Mouse (Mus musculus) testis, adult 2 months (tissue): ENCODE measurements around the gene Prss47.

Experiments used
- CTCF ChIP-seq: fragments of 200-500 bp; IDR thresholded peaks from 2 replicates; pipeline ENCODE4 v1.5.1; 2012; ENCODE audit warnings: low read depth, mild to moderate bottlenecking, inconsistent platforms, low read length, moderate library complexity; ENCODE audit not compliant: control insufficient read depth, insufficient read depth, insufficient replicate concordance
- POLR2A ChIP-seq: fragments of 200-500 bp; IDR thresholded peaks from 2 replicates; pipeline ENCODE4 v1.6.1; 2012; ENCODE audit warnings: low read depth, mild to moderate bottlenecking, inconsistent platforms, low read length, moderate library complexity; ENCODE audit not compliant: control insufficient read depth

DNA sequence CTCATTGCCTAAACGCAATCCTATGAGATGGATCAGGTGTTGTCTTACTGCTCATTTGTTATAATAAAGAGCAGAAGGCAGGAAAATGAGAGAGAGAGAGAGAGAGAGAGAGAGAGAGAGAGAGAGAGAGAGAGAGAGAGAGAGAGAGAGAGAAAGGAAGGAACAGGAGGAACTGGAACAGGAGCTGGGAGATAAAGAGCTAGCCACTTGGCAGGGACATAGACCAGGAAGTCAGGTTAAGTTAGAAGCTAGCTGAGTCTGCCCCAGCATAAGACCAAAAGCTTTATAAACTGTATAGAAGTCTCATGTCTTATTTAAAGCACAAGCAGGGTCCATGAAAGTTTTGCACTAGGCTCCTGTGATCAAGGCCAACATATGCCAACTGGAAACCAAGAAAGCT is 44.6 kb downstream of the Prss47 start:
- no peak for TF ChIP-seq CTCF
- TF ChIP-seq POLR2A = no peak
